8 mouse cellular contexts compared by ENCODE assay signal in the genomic region with DNA sequence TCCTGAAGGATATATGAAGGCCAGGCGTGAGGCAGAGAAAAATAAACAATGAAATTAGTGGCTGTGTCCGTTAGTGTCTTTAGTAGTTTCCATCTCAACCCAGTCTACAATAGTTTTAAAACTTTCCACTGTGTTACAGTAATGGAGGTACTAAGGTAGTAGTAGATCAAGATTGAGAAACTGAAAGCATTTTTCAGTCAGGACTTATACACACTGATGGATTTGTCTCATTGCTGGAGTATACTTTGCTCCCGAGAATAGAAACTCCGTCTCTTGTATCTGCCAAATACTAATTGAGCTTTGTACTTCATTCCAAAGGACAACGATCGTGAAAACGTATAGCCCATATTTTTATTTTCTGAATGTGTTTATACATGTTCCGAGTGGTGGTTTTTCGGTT. TPM values are rescaled to one million over a fixed set of nuclear protein-coding genes. Genes with fewer than 3 reads are reported as not detected.
A peak's percentile ranks its signal among the peaks of the same experiment; 100 is the strongest.
DNase-seq lines count a peak whose midpoint lies in the region; ATAC-seq and TF ChIP-seq lines count a peak whose summit lies in the region.

No protein-coding gene starts in this region.

- H3K4me3 ChIP-seq in kidney, postnatal 0 days (replicated peaks; ENCODE audit: low read depth, low read length), result peak overlapping the region; percentile 79
- H3K4me3 ChIP-seq in neural tube, embryonic 12.5 days, result peak overlapping the region; percentile 92

- no peaks in the 10 kb centered on the region for H3K27me3 ChIP-seq in kidney, postnatal 0 days (ENCODE audit: insufficient read depth, low read length)
- H3K27me3 ChIP-seq in neural tube, embryonic 12.5 days (replicated peaks), result no peaks in the 10 kb centered on the region

- peak; percentile 40 for DNase-seq in kidney, postnatal 0 days (ENCODE audit: low spot score)
- no peak for DNase-seq in kidney, postnatal 36 days
- DNase-seq in c-Kit-positive CD71-positive TER-119-negative erythroid progenitor cells, embryonic 14.5 days (ENCODE audit: low read depth), result peak; percentile 14
- no peak for DNase-seq in layer of hippocampus, adult 11-12 months (ENCODE audit: low spot score)
- DNase-seq in right cerebral cortex, postnatal 25 days, result no peak
- DNase-seq in right cerebral cortex, postnatal 14 days, result no peak

- TF ChIP-seq CTCF in kidney, postnatal 0 days (IDR thresholded peaks at IDR 0.05; ENCODE audit: low read depth), result no peak

- ATAC-seq in kidney, postnatal 0 days (replicated peaks; ENCODE audit: low FRiP score, low read depth), result no peak
- ATAC-seq in inflammation-experienced regulatory T-cells, adult 6 months, result peak; percentile 14
- ATAC-seq in neural tube, embryonic 12.5 days (ENCODE audit: low FRiP score, low read depth), result no peak

- H3K4me1 ChIP-seq in kidney, postnatal 0 days (replicated peaks; ENCODE audit: insufficient read depth, low read length), result peaks cover 6% of the 10 kb centered on the region; the same call in 1 of the 2 replicates
- H3K4me1 ChIP-seq in neural tube, embryonic 12.5 days, result peaks cover 13% of the 10 kb centered on the region

- H3K9ac ChIP-seq in kidney, postnatal 0 days (ENCODE audit: low read depth, low read length), result peak overlapping the region; percentile 88
- peak overlapping the region; percentile 94 for H3K9ac ChIP-seq in neural tube, embryonic 12.5 days

- WGBS in kidney, postnatal 0 days, result 26% methylated on average over 9 of the region's 9 CpGs
- 52% methylated on average over 9 of the region's 9 CpGs for WGBS in neural tube, embryonic 12.5 days

- 0 out of 2 replicates have a peak, but pooled peaks cover 2% of the 10 kb centered on the region for H3K36me3 ChIP-seq in kidney, postnatal 0 days (ENCODE audit: insufficient read depth, low read length)
- H3K36me3 ChIP-seq in neural tube, embryonic 12.5 days, result peaks cover 8% of the 10 kb centered on the region; the same call in 1 of the 2 replicates

- H3K4me2 ChIP-seq in kidney, postnatal 0 days (ENCODE audit: low read length), result peak overlapping the region; percentile 59
- peak overlapping the region; percentile 74 for H3K4me2 ChIP-seq in neural tube, embryonic 12.5 days (replicated peaks)

- H3K9me3 ChIP-seq in kidney, postnatal 0 days (replicated peaks; ENCODE audit: low read length), result no peaks in the 10 kb centered on the region
- no peaks in the 10 kb centered on the region for H3K9me3 ChIP-seq in neural tube, embryonic 12.5 days

- H3K27ac ChIP-seq in kidney, postnatal 0 days, result peak overlapping the region; percentile 97
- no peak overlapping the region for H3K27ac ChIP-seq in neural tube, embryonic 12.5 days

RNA-seq across cellular contexts. Expression of a gene that starts 1.0 kb away (rescaled TPM):
- 27.9 and 29.6 TPM in 2 replicates for polyA plus RNA-seq in kidney, postnatal 0 days (2015; fragmentation: Nextera tagmentation; extraction: Ambion mirVana)
- 10 to 100 TPM; 34.3 to 48.4 (median 45.0) TPM for polyA plus RNA-seq in inflammation-experienced regulatory T-cells, adult 6 months (2017; shearing (Covaris generic))
- 56.8 and 63.9 TPM in 2 replicates for polyA plus RNA-seq in neural tube, embryonic 12.5 days (2016; fragmentation: Nextera tagmentation; extraction: Ambion mirVana)

RNA-seq across cellular contexts. Expression of a gene that starts 1.1 kb away (rescaled TPM):
- 33.2 and 34.2 TPM in 2 replicates for polyA plus RNA-seq in kidney, postnatal 0 days (2015; fragmentation: Nextera tagmentation; extraction: Ambion mirVana)
- polyA plus RNA-seq in inflammation-experienced regulatory T-cells, adult 6 months (2017; shearing (Covaris generic)), result 10 to 100 TPM; 38.3 to 57.7 (median 45.1) TPM
- polyA plus RNA-seq in neural tube, embryonic 12.5 days (2016; fragmentation: Nextera tagmentation; extraction: Ambion mirVana), result 26.9 and 30.6 TPM in 2 replicates

Comparison
In these comparisons a context has a peak if more than half of its experiments do, and no peak if none do; other contexts are left out.
1. DNase-seq: peak in kidney, postnatal 0 days (single experiment) and c-Kit-positive CD71-positive TER-119-negative erythroid progenitor cells, embryonic 14.5 days (single experiment); none in kidney, postnatal 36 days (0 of 2), layer of hippocampus, adult 11-12 months (single experiment), right cerebral cortex, postnatal 25 days (single experiment) and right cerebral cortex, postnatal 14 days (single experiment).